Mouse (Mus musculus): ENCODE measurements at regions not wholly inside any gene's neighbourhood (a gene's known extent, or its start where the extent isn't known, plus 50 kb on each side); places are given as distances from the start of the nearest gene placed in this dataset.

DNA sequence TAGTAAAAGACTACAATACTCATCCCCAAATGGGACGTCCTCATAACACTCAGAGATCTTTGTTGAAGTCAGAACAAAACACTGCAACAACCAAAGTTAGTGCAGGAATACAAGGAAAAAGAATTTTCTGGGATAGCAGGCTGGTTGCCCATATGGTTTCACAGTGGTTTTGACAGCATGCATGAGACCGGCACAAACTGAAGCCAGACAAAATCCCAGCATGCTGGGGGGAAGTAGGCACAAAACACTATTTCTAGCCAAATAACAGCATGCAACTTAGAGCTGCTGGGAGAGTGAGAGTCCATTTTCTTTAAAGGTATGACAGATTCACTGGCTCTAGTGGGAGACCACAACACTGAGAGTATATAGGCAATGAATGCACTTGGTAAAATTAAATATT lies 619.1 kb upstream of the Manea start:
- DNase-seq, result peak; percentile 64 to 72

GRCm38 (mm10) chr4:26964850-26965249 lies 618.2 kb upstream of the Manea start:
- DNase-seq, result no peak

DNA sequence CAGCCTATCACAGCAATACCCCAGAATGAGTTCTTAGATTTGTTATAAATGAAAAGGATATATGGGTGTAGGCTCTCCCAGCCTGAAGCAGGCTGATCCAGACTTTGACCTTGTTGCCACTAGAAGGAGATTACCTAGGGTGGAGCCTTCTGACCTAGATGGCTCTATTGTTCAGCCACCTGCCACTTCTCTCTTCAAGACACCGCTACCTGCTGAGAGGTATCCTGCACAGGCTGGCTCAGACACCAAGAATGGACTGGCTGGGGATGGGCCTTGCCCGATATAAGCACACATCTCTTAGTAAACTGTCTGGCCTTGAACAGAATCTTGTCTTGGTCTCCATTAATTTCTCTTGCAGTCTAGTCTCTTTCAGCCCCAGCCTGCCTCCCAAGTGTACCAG lies 597.9 kb upstream of the Manea start:
- no peak for DNase-seq

DNA sequence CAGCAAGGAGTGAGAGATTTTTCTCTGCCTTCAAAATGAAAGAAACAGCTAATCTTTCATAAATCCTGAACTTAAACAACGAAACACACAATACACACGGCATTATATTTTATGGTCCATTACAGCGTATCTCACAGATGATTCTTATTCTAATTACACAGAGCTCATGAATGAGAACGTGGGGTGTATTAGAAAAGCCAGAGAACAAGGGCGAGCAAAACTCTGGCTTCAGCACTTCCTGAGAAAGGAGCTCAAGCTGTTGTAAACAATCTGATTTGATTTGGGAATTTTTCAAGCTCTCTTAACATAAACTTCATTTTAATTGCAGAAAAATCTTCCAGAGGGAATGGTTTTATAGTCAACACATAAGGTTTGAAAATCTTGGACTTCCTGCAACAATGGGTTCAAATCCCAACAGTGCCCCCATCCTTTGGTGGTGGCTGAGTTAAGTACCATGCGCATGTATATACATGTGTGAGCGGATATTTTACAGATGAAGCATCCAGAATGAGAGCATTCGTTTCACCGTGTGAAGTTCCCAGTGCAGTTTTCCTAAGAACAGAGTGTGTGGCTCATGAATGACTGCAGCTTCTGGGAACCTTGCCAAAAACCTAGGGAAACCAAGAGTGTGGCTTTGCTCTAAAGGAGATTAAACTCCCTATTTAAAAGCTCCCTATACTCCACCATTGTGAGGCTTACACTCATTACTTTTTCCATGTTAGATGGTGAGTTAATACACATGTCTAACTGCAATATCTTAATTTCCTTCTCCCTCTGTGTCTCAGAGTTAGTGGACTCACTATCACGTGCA lies 587.5 kb upstream of the Manea start:
- peak; percentile 20 to 58 for DNase-seq

GRCm38 (mm10) chr4:26929879-26930481 lies 583.3 kb upstream of the Manea start:
- no peak for DNase-seq

DNA sequence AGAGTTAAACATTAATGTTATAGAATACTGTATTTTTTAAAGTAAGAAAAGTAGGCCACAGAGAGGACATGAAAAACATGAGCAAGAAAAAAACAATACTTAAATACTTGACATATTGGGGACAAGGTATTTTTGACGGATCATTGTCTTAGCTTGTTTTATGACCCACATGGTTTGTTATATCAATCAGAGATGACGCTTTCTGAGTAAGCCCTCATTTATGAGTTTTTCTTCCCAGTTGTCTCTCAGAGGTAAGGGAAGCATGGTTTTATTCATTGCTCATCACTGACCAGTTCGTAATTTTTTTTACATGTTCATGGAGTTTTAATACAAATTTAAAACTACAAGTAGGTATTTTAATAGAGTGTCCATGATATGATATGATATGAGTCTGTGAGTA lies 579.4 kb upstream of the Manea start:
- no peak for DNase-seq

- no peak for DNase-seq
Measured at GRCm38 (mm10) chr4:26888514-26888913, 541.8 kb upstream of the Manea start.

DNA sequence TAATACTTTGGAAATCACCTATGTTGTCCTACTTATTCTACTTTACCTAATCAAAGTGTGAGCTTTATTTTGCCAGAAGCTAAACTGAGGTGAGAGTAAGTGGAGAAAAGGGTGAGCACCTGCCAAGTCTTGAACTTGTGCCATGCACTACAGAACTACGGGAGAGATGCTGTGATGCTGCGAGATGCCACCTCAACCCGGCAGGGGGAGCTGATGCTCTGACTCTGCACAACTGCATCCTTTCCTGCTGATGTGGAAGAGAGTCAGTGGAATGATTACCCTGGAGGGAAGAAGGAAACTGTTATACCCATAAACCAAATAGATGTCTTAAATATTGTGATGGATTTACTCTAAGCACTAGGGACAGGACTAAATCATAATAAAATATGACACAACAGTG lies 532.3 kb upstream of the Manea start:
- DNase-seq, result no peak

GRCm38 (mm10) chr4:26841761-26842160 lies 495.1 kb upstream of the Manea start:
- no peak for DNase-seq

DNA sequence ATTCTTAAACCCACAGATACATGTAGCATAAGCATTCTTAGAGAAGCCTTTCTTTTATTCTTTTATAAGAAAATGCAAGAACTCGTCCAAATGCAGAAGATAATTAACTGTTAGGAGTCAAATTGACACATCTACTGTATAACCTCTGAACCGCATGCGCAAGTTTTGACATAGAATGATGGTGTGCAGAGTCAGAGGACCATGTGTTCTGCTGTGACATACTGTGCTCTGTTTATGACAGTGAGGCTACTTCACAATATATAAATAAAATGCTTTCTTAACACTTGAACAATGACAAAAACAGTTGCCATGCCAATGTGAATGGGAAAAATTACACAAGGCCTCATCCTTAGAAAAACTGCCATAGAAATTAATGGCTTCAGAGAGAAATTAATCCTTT lies 454.1 kb upstream of the Manea start:
- DNase-seq, result no peak

DNA sequence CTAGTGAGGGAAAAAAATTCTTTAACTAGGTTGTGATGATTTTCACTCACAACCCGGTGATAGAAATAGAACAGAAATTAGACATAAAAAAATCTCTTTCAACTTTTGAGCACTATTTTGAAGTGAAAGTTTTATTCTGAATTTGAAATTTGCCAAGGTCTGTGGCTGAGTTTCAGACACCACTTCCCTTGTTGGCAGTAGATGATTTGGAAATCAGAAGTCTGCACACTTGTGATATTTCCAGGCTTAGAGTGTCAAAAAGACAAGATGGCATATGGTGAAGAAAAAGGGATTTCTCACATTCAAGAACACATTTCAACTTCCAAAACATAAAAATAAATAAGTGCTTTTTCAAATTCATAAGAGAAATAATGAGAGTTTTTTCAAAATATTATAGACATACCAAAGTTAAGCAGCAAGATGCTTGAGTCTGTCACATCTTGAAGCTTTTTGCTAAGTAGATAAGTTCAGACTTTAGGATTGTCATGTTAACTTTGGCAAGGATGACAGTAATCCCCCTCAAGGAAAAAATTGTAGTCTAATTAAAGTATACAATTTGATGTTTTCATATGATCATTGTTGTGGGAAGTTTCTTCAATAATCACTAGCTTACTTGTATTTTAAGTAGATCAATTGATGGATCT lies 446.6 kb upstream of the Manea start:
- no peak for DNase-seq

DNA sequence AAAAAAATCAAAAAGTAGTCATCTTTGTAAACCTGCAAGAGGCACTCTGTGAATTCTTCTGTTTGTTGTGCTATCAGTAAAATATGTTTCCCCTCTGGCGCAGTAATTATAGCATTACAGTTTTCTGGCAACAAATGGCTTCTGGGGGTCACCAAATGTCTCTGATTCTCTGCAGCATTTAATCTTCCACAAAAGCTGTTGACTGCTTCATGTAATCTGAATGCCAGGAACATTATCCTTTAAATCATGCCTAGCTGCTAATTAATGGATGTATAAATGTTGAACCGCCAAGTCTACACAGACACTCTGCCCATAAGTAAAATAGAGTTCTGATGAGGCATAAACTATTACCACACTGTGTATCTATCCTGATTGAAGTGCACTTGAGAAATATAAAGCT lies 421.2 kb upstream of the Manea start:
- no peak for DNase-seq

- DNase-seq, result no peak
Measured at GRCm38 (mm10) chr4:26766235-26767228, 419.8 kb upstream of the Manea start.

- no peak for DNase-seq
Measured at GRCm38 (mm10) chr4:26740815-26741214, 394.1 kb upstream of the Manea start.

DNA sequence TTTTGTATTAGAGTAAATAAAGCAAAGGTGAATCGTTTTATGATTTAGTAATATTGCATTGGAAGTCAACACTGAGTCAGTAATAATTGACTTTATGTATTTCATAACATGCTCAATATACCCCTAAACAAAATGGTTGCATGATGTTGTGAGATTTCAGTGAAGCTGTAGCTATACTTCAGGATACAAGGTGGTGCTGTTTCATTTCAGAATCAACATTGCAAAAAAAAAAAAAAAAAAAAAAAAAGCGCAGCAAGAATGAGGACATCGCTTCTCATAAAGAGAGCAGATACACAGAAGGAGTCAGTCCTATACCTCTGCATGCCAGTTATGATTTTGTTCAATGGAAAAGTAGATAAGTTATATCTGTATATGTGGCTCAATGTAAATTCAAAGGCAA lies 389.7 kb upstream of the Manea start:
- no peak for DNase-seq

DNA sequence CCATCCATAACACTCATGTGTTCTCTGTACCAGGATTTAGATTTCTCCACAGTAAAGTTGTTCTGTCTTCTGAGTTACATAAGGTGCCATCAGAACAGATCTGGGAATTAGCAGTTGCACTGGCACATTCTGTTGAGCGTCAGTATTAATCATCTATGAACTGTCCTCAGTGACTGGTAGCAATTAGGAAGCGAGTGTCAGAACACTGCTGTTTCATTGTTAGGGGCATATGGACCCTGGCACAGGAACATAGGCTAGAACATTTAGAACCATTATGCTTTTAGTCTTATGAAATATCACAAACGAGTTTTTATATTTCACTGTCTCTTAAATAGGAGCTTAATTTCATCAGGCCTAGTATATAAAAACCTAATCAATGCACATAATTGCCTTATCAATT lies 367.7 kb upstream of the Manea start:
- DNase-seq, result no peak

DNA sequence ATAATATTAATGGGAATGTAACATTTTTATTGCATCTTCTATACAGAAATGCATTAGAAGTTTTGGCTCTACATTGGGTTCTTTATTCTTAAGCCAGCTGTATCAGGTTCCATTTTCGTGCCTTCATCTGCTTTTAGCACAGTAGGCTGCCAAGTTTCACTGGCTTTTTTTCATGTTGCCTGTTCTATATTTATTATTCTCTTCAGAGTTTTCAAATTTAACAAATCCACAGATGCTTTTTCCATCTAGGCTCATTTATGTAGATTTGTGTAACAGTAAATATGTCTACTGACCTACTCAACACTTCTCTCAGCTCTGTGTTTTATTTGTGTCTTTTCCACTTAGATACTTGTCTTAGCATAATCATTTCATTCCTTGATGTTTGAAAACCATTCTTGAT lies 363.3 kb upstream of the Manea start:
- no peak for DNase-seq

GRCm38 (mm10) chr4:26695964-26696363 lies 349.3 kb upstream of the Manea start:
- DNase-seq, result no peak
